Mouse (Mus musculus) neural tube, embryonic 11.5 days (tissue): ENCODE measurements around the gene Ppp1r14b. TPM values are rescaled to one million over a fixed set of nuclear protein-coding genes. Genes with fewer than 3 reads are reported as not detected.

Experiments used
- ATAC-seq: fragments of 200-750 bp; cut with Nextera tagmentation; 2 replicates; pipeline ENCODE4 v1.8.0; 2017; ENCODE audit warnings: moderate number of reproducible peaks, mild to moderate bottlenecking, moderate TSS enrichment, moderate library complexity; ENCODE audit not compliant: insufficient read depth, low FRiP score, low TSS enrichment
- DNase-seq: peaks from one replicate; pipeline ENCODE4 v3.0.0-alpha.2; 2015; ENCODE audit warnings: low spot score
- H3K27ac ChIP-seq: fragments of 300-500 bp; sonication (generic); 2 replicates; pipeline ENCODE4 v1.5.1; 2014; ENCODE audit warnings: low read depth, mild to moderate bottlenecking, low read length
- H3K27me3 ChIP-seq: fragments of 300-500 bp; sonication (generic); 2 replicates; pipeline ENCODE4 v1.6.1; 2014; ENCODE audit warnings: mild to moderate bottlenecking, low read length, mixed read lengths; ENCODE audit not compliant: control insufficient read depth, insufficient read depth
- H3K36me3 ChIP-seq: fragments of 300-500 bp; sonication (generic); 2 replicates; pipeline ENCODE4 v1.6.1; 2014; ENCODE audit warnings: mild to moderate bottlenecking, low read length, moderate library complexity, mixed read lengths; ENCODE audit not compliant: control insufficient read depth, insufficient read depth
- H3K4me1 ChIP-seq: fragments of 300-500 bp; sonication (generic); 2 replicates; pipeline ENCODE4 v1.6.1; 2014; ENCODE audit warnings: low read length, mixed read lengths; ENCODE audit not compliant: control insufficient read depth, insufficient read depth
- H3K4me2 ChIP-seq: fragments of 300-500 bp; sonication (generic); 2 replicates; pipeline ENCODE4 v1.6.1; 2014; ENCODE audit warnings: low read depth, mild to moderate bottlenecking, moderate library complexity
- H3K4me3 ChIP-seq: fragments of 300-500 bp; sonication (generic); 2 replicates; pipeline ENCODE4 v1.5.1; 2014; ENCODE audit warnings: low read depth, low read length
- H3K9ac ChIP-seq: fragments of 300-500 bp; sonication (generic); 2 replicates; pipeline ENCODE4 v1.6.1; 2014; ENCODE audit warnings: mild to moderate bottlenecking, low read length
- H3K9me3 ChIP-seq: fragments of 300-500 bp; sonication (generic); 2 replicates; pipeline ENCODE4 v1.6.1; 2016; ENCODE audit warnings: low read length; ENCODE audit not compliant: control insufficient read depth
- WGBS: fragments of 180-500 bp; shearing (Covaris S2); extraction: QIAGEN DNeasy Blood & Tissue Kit; methylation state at CpG from one replicate; pipeline ENCODE4 v1.1.7; 2014; 5-methylcytosine and 5-hydroxymethylcytosine counted together
- polyA plus RNA-seq: library from polyadenylated mRNA; unstranded; fragments of >200 nt; fragmentation: Nextera tagmentation; extraction: Ambion mirVana; gene quantifications from 2 replicates; pipeline ENCODE4 v1.2.1, GENCODE M21; 2014

The Ppp1r14b gene
- 290 and 313 TPM in 2 replicates for polyA plus RNA-seq

- ATAC-seq (peak; percentile 62), DNase-seq (peak; percentile 90)
- Histone ChIP-seq H3K36me3 (peaks cover 10% of the 10 kb centered on the region), H3K27me3 (no peaks in the 10 kb centered on the region), H3K4me2 (peak within 1 kb of the TSS; percentile 83), H3K4me1 (peaks cover 37% of the 10 kb centered on the region), H3K4me3 (peak within 1 kb of the TSS; percentile 70), H3K27ac (peak within 1 kb of the TSS; percentile 86), H3K9ac (peak within 1 kb of the TSS; percentile 92), H3K9me3 (no peaks in the 10 kb centered on the region)
- under 1% methylated on average over 49 of the region's 84 CpGs for WGBS
Observed at GRCm38 (mm10) chr19:6974211-6975205, at the start of gene Ppp1r14b. TSS of gene Ppp1r14b (plus strand) at chr19:6974968.

- H3K4me1 ChIP-seq: peaks cover 11% of the 10 kb centered on the region
- WGBS: 4% methylated on average over 9 of the region's 9 CpGs
- peak within 1 kb of the TSS; percentile 13; the same call in 1 of the 2 replicates for H3K4me3 ChIP-seq
- no peak for DNase-seq
- no peaks in the 10 kb centered on the region for H3K36me3 ChIP-seq
- H3K9me3 ChIP-seq: no peaks in the 10 kb centered on the region
- H3K9ac ChIP-seq: no peak within 1 kb of the TSS
- no peak for ATAC-seq
- peak within 1 kb of the TSS; percentile 10; the same call in 1 of the 2 replicates for H3K4me2 ChIP-seq
- peaks cover 64% of the 10 kb centered on the region for H3K27me3 ChIP-seq
- H3K27ac ChIP-seq: no peak within 1 kb of the TSS
Observed at GRCm38 (mm10) chr19:6925307-6925573, 49.5 kb upstream of the Ppp1r14b start, which contains the start of gene Catsperz. TSS of gene Catsperz (minus strand) at chr19:6925380.

GRCm38 (mm10) chr19:6925611-6926329, 49.0 kb upstream of the Ppp1r14b start:
- no peak overlapping the region for H3K4me2 ChIP-seq

GRCm38 (mm10) chr19:6926559-6927255, 48.1 kb upstream of the Ppp1r14b start:
- 11% methylated on average over 26 of the region's 26 CpGs for WGBS
- Histone ChIP-seq H3K9ac (no peak overlapping the region; the same call in 1 of the 2 replicates), H3K27me3 (peaks cover 74% of the 10 kb centered on the region), H3K4me3 (peak overlapping the region; percentile 13), H3K4me2 (peak overlapping the region; percentile 27; the same call in 1 of the 2 replicates), H3K9me3 (no peaks in the 10 kb centered on the region), H3K4me1 (peaks cover 7% of the 10 kb centered on the region; the same call in 1 of the 2 replicates), H3K36me3 (no peaks in the 10 kb centered on the region), H3K27ac (no peak overlapping the region)
- ATAC-seq: no peak
- DNase-seq: peak; percentile 58

More at GRCm38 (mm10) chr19:6925611-6926329, 49.0 kb upstream of the Ppp1r14b start:
- Histone ChIP-seq H3K9me3 (no peaks in the 10 kb centered on the region), H3K4me3 (peak overlapping the region; percentile 13; the same call in 1 of the 2 replicates), H3K4me1 (peaks cover 7% of the 10 kb centered on the region), H3K9ac (no peak overlapping the region), H3K36me3 (no peaks in the 10 kb centered on the region), H3K27ac (no peak overlapping the region), H3K27me3 (peaks cover 66% of the 10 kb centered on the region)
- no peak for ATAC-seq
- no peak for DNase-seq
- 4% methylated on average over 40 of the region's 40 CpGs for WGBS

- Histone ChIP-seq H3K4me2 (no peak overlapping the region), H3K9ac (no peak overlapping the region), H3K4me1 (peaks cover 4% of the 10 kb centered on the region; the same call in 1 of the 2 replicates), H3K9me3 (no peaks in the 10 kb centered on the region), H3K36me3 (no peaks in the 10 kb centered on the region), H3K27me3 (peaks cover 79% of the 10 kb centered on the region), H3K4me3 (no peak overlapping the region), H3K27ac (no peak overlapping the region)
- ATAC-seq (no peak), DNase-seq (no peak)
- WGBS: 11% methylated on average over 9 of the region's 9 CpGs
Observed at GRCm38 (mm10) chr19:6928080-6928479, 46.7 kb upstream of the Ppp1r14b start.

- ATAC-seq (no peak), DNase-seq (no peak)
- Histone ChIP-seq H3K4me3 (no peak overlapping the region), H3K9ac (no peak overlapping the region), H3K4me1 (peaks cover 10% of the 10 kb centered on the region), H3K27me3 (peaks cover 81% of the 10 kb centered on the region), H3K36me3 (no peaks in the 10 kb centered on the region), H3K9me3 (no peaks in the 10 kb centered on the region), H3K27ac (no peak overlapping the region), H3K4me2 (no peak overlapping the region)
- WGBS: 0% methylated on average over 2 of the region's 2 CpGs
Observed at GRCm38 (mm10) chr19:6931002-6931401, 43.8 kb upstream of the Ppp1r14b start.

- no peaks in the 10 kb centered on the region for H3K36me3 ChIP-seq
- peaks cover 75% of the 10 kb centered on the region for H3K27me3 ChIP-seq
- peaks cover 10% of the 10 kb centered on the region for H3K4me1 ChIP-seq
- ATAC-seq: no peak
- no peak overlapping the region for H3K4me2 ChIP-seq
- WGBS: 71% methylated on average over 1 of the region's 1 CpGs
- H3K27ac ChIP-seq: no peak overlapping the region
- H3K4me3 ChIP-seq: no peak overlapping the region
- no peak overlapping the region for H3K9ac ChIP-seq
- H3K9me3 ChIP-seq: no peaks in the 10 kb centered on the region
- no peak for DNase-seq
Observed at GRCm38 (mm10) chr19:6932018-6932417, 42.8 kb upstream of the Ppp1r14b start.

- 32% methylated on average over 4 of the region's 4 CpGs for WGBS
- Histone ChIP-seq H3K36me3 (no peaks in the 10 kb centered on the region; the same call in 1 of the 2 replicates), H3K9me3 (no peaks in the 10 kb centered on the region), H3K27me3 (peaks cover 64% of the 10 kb centered on the region), H3K4me1 (peaks cover 10% of the 10 kb centered on the region), H3K27ac (no peak overlapping the region), H3K9ac (no peak overlapping the region; the same call in 1 of the 2 replicates), H3K4me2 (no peak overlapping the region; the same call in 1 of the 2 replicates), H3K4me3 (no peak overlapping the region)
- no peak for ATAC-seq
- DNase-seq: no peak
Observed at GRCm38 (mm10) chr19:6933102-6933435, 41.7 kb upstream of the Ppp1r14b start.
